Mouse (Mus musculus) thymus, adult 2 months (tissue): ENCODE measurements around the gene Pfdn5.

Experiments
- CTCF ChIP-seq: fragments of 200-500 bp; IDR thresholded peaks from 2 replicates; pipeline ENCODE4 v1.5.1; 2012; ENCODE audit warnings: mild to moderate bottlenecking, control low read depth, low read length, moderate library complexity, borderline replicate concordance; ENCODE audit not compliant: control insufficient read depth, poor library complexity, insufficient read depth; ENCODE audit errors: extremely low read depth
- POLR2A ChIP-seq: fragments of 200-500 bp; IDR thresholded peaks from 2 replicates; pipeline ENCODE4 v1.6.1; 2012; ENCODE audit warnings: mild to moderate bottlenecking, low read length, control low read depth, moderate library complexity; ENCODE audit not compliant: control insufficient read depth, poor library complexity, insufficient read depth; ENCODE audit errors: extremely low read depth

- TF ChIP-seq CTCF (no peak), POLR2A (no peak)
These were observed 30.0 kb downstream of the Pfdn5 start for GRCm38 (mm10) chr15:102355871-102356441.
